ENCODE assay signal across 15 mouse cellular contexts in the genomic region with DNA sequence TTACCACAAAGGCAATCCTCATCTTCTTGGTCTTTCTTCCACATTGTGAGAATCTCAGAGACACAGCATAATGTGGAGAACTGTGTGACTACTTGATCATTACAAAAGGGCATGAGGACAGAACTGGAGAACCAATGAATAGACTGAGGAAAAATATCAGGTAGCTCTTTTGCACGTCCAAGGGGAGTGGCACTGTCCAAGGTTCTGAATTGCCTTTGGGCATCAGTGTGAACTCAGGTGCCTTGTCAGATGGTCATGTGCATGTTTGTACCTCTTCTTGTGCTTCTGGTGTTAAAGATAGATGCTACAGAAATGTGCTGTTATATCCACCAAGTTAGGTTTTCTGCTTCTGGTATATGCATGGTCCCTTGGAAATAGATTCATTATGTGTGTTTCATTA.
DNase-seq lines count a peak whose midpoint lies in the region; ATAC-seq and TF ChIP-seq lines count a peak whose summit lies in the region.
"Had no signal": no experiment of that assay in that cellular context is flagged by ENCODE, and none has a peak within 500 bp of the region (broad histone marks: within the 10 kb centered on the region; RNA-seq: fewer than 3 reads in every experiment).

No protein-coding gene starts in this region.

- no peak overlapping the region for H3K4me3 ChIP-seq in forebrain, embryonic 11.5 days (ENCODE audit: low read depth, low read length)
- H3K4me3 ChIP-seq in forebrain, embryonic 10.5 days: no peak overlapping the region
- H3K4me3 ChIP-seq in midbrain, embryonic 11.5 days (ENCODE audit: low read depth, low read length): no peak overlapping the region
- no peak overlapping the region for H3K4me3 ChIP-seq in midbrain, embryonic 15.5 days
- no peak overlapping the region for H3K4me3 ChIP-seq in stomach, postnatal 0 days (ENCODE audit: low read depth, low read length)
- H3K4me3 ChIP-seq: erythroblast, embryonic 14.5 days; gastrocnemius, adult 2 months; limb, embryonic 15.5 days had no signal

- H3K4me1 ChIP-seq in forebrain, embryonic 11.5 days (replicated peaks; ENCODE audit: control insufficient read depth, insufficient read depth, low read length): no peaks in the 10 kb centered on the region
- no peaks in the 10 kb centered on the region for H3K4me1 ChIP-seq in forebrain, embryonic 10.5 days
- H3K4me1 ChIP-seq in midbrain, embryonic 11.5 days (ENCODE audit: control insufficient read depth, insufficient read depth, low read length): no peaks in the 10 kb centered on the region
- no peaks in the 10 kb centered on the region; the same call in 1 of the 2 replicates for H3K4me1 ChIP-seq in midbrain, embryonic 15.5 days
- H3K4me1 ChIP-seq in stomach, postnatal 0 days (replicated peaks; ENCODE audit: control insufficient read depth, insufficient read depth): no peaks in the 10 kb centered on the region
- H3K4me1 ChIP-seq: limb, embryonic 15.5 days had no signal

- H3K27me3 ChIP-seq in forebrain, embryonic 11.5 days (ENCODE audit: control insufficient read depth, insufficient read depth, low read length): no peaks in the 10 kb centered on the region
- H3K27me3 ChIP-seq in forebrain, embryonic 10.5 days (ENCODE audit: poor library complexity, severe bottlenecking): no peaks in the 10 kb centered on the region
- no peaks in the 10 kb centered on the region for H3K27me3 ChIP-seq in midbrain, embryonic 11.5 days (ENCODE audit: control insufficient read depth, insufficient read depth, low read length)
- no peaks in the 10 kb centered on the region for H3K27me3 ChIP-seq in midbrain, embryonic 15.5 days (replicated peaks)
- no peaks in the 10 kb centered on the region for H3K27me3 ChIP-seq in stomach, postnatal 0 days (ENCODE audit: control insufficient read depth, insufficient read depth, low read length)
- H3K27me3 ChIP-seq: limb, embryonic 15.5 days had no signal

- no peak overlapping the region for H3K9ac ChIP-seq in forebrain, embryonic 11.5 days (ENCODE audit: low read length)
- H3K9ac ChIP-seq in midbrain, embryonic 11.5 days (ENCODE audit: low read length): no peak overlapping the region
- no peak overlapping the region for H3K9ac ChIP-seq in midbrain, embryonic 15.5 days
- no peak overlapping the region for H3K9ac ChIP-seq in stomach, postnatal 0 days (ENCODE audit: low read length)
- H3K9ac ChIP-seq: hindbrain, embryonic 14.5 days; limb, embryonic 15.5 days had no signal

- WGBS in forebrain, embryonic 11.5 days: 3% methylated on average over 1 of the region's 1 CpGs
- 3% methylated on average over 1 of the region's 1 CpGs for WGBS in forebrain, embryonic 10.5 days
- 12% methylated on average over 1 of the region's 1 CpGs for WGBS in midbrain, embryonic 11.5 days
- WGBS in midbrain, embryonic 15.5 days: 13% methylated on average over 1 of the region's 1 CpGs
- 0% methylated on average over 1 of the region's 1 CpGs for WGBS in stomach, postnatal 0 days

- H3K9me3 ChIP-seq in forebrain, embryonic 11.5 days (ENCODE audit: control insufficient read depth, low read length): no peaks in the 10 kb centered on the region
- no peaks in the 10 kb centered on the region for H3K9me3 ChIP-seq in forebrain, embryonic 10.5 days
- no peaks in the 10 kb centered on the region for H3K9me3 ChIP-seq in midbrain, embryonic 11.5 days (ENCODE audit: control insufficient read depth, low read length)
- no peaks in the 10 kb centered on the region for H3K9me3 ChIP-seq in midbrain, embryonic 15.5 days
- H3K9me3 ChIP-seq in stomach, postnatal 0 days (ENCODE audit: control insufficient read depth, low read length): no peaks in the 10 kb centered on the region
- H3K9me3 ChIP-seq: limb, embryonic 15.5 days had no signal

- no peak for TF ChIP-seq CTCF in stomach, postnatal 0 days (IDR thresholded peaks at IDR 0.05; ENCODE audit: low read depth)

- no peak for TF ChIP-seq EP300 in stomach, postnatal 0 days (optimal IDR thresholded peaks at IDR 0.05)

- H3K27ac ChIP-seq in forebrain, embryonic 11.5 days (ENCODE audit: low read depth, low read length): no peak overlapping the region
- H3K27ac ChIP-seq in forebrain, embryonic 10.5 days: no peak overlapping the region
- no peak overlapping the region for H3K27ac ChIP-seq in midbrain, embryonic 11.5 days (ENCODE audit: low read depth, low read length)
- H3K27ac ChIP-seq in midbrain, embryonic 15.5 days: no peak overlapping the region
- H3K27ac ChIP-seq in stomach, postnatal 0 days (replicated peaks): no peak overlapping the region
- H3K27ac ChIP-seq: gastrocnemius, adult 2 months; hindbrain, embryonic 14.5 days; limb, embryonic 15.5 days had no signal

- H3K4me2 ChIP-seq in forebrain, embryonic 11.5 days (ENCODE audit: low read depth, low read length, severe bottlenecking): no peak overlapping the region
- H3K4me2 ChIP-seq in midbrain, embryonic 11.5 days: no peak overlapping the region
- H3K4me2 ChIP-seq in midbrain, embryonic 15.5 days: no peak overlapping the region
- no peak overlapping the region for H3K4me2 ChIP-seq in stomach, postnatal 0 days (replicated peaks; ENCODE audit: low read depth)
- H3K4me2 ChIP-seq: hindbrain, embryonic 14.5 days; limb, embryonic 15.5 days had no signal

- DNase-seq in forebrain, embryonic 11.5 days (ENCODE audit: low spot score): peak; percentile 52
- DNase-seq in forebrain, embryonic 10.5 days (ENCODE audit: extremely low spot score, low spot score): no peak
- DNase-seq in midbrain, embryonic 11.5 days (ENCODE audit: low spot score, missing footprints): peak; percentile 39
- DNase-seq in embryo, embryonic 11.5 days (ENCODE audit: low read depth, low spot score): peak; percentile 37
- peak; percentile 23 for DNase-seq in stomach, postnatal 0 days (ENCODE audit: low spot score)
- no peak for DNase-seq in cerebellum, postnatal 4 days (ENCODE audit: low spot score in 2 of 2)
- DNase-seq in thymus, postnatal 10 days (ENCODE audit: low spot score in 2 of 2): no peak
- DNase-seq: cerebellum, adult 8-10 months; gastrocnemius, adult 2 months; layer of hippocampus, postnatal 36 days; lung, postnatal 4 days had no signal

- ATAC-seq in forebrain, embryonic 11.5 days (replicated peaks; ENCODE audit: low FRiP score): no peak
- ATAC-seq in midbrain, embryonic 11.5 days (ENCODE audit: low FRiP score): no peak
- ATAC-seq in midbrain, embryonic 15.5 days (replicated peaks): no peak
- ATAC-seq in stomach, postnatal 0 days (ENCODE audit: low FRiP score, low TSS enrichment): no peak

- H3K36me3 ChIP-seq in forebrain, embryonic 11.5 days (ENCODE audit: control insufficient read depth, insufficient read depth, low read length): no peaks in the 10 kb centered on the region
- no peaks in the 10 kb centered on the region for H3K36me3 ChIP-seq in forebrain, embryonic 10.5 days (replicated peaks)
- H3K36me3 ChIP-seq in midbrain, embryonic 11.5 days (ENCODE audit: control insufficient read depth, insufficient read depth, low read length): no peaks in the 10 kb centered on the region
- H3K36me3 ChIP-seq in midbrain, embryonic 15.5 days (replicated peaks): no peaks in the 10 kb centered on the region
- no peaks in the 10 kb centered on the region for H3K36me3 ChIP-seq in stomach, postnatal 0 days (ENCODE audit: control insufficient read depth, insufficient read depth, low read length)
- H3K36me3 ChIP-seq: limb, embryonic 15.5 days had no signal

Comparison
In these comparisons a context has a peak if more than half of its experiments do, and no peak if none do; other contexts are left out.
1. DNase-seq: peak in forebrain, embryonic 11.5 days (single experiment), midbrain, embryonic 11.5 days (single experiment), embryo, embryonic 11.5 days (single experiment) and stomach, postnatal 0 days (single experiment); none in forebrain, embryonic 10.5 days (single experiment), cerebellum, postnatal 4 days (0 of 2) and thymus, postnatal 10 days (0 of 2).